Mouse (Mus musculus) hindbrain, embryonic 10.5 days (tissue): ENCODE data around the gene Pmepa1. TPM values are rescaled to one million over a fixed set of nuclear protein-coding genes. Genes with fewer than 3 reads are reported as not detected.

Source experiments
- DNase-seq: peaks from one replicate; pipeline ENCODE4 v3.0.0-alpha.2; 2017; ENCODE audit warnings: low spot score
- H3K27ac ChIP-seq: fragments of 300-500 bp; sonication (generic); 2 replicates; pipeline ENCODE4 v1.5.1; 2016; ENCODE audit warnings: mild to moderate bottlenecking, moderate library complexity
- H3K27me3 ChIP-seq: fragments of 300-500 bp; sonication (generic); 2 replicates; pipeline ENCODE4 v1.6.1; 2016; ENCODE audit warnings: mild to moderate bottlenecking; ENCODE audit not compliant: poor library complexity, insufficient read depth, severe bottlenecking
- H3K36me3 ChIP-seq: fragments of 300-500 bp; sonication (generic); 2 replicates; pipeline ENCODE4 v1.6.1; 2016; ENCODE audit warnings: mild to moderate bottlenecking, moderate library complexity
- H3K4me1 ChIP-seq: fragments of 300-500 bp; sonication (generic); replicated peaks from 2 replicates; pipeline ENCODE4 v1.6.1; 2016; ENCODE audit warnings: mild to moderate bottlenecking
- H3K4me3 ChIP-seq: fragments of 300-500 bp; sonication (generic); 2 replicates; pipeline ENCODE4 v1.5.1; 2016; ENCODE audit warnings: mild to moderate bottlenecking, moderate library complexity
- H3K9me3 ChIP-seq: fragments of 300-500 bp; sonication (generic); 2 replicates; pipeline ENCODE4 v1.6.1; 2016; ENCODE audit warnings: mild to moderate bottlenecking, moderate library complexity
- WGBS: fragments of 180-500 bp; shearing (Covaris S2); methylation state at CpG from one replicate; pipeline ENCODE4 v1.1.7; 2016; 5-methylcytosine and 5-hydroxymethylcytosine counted together
- polyA plus RNA-seq: library from polyadenylated mRNA; unstranded; fragments of >200 nt; fragmentation: Nextera tagmentation; extraction: Ambion mirVana; gene quantifications from 2 replicates; pipeline ENCODE4 v1.2.1, GENCODE M21; 2016

The Pmepa1 gene
- polyA plus RNA-seq, 1 experiment from 2014 or later: 2.9 TPM

- Histone ChIP-seq H3K36me3 (no peaks in the 10 kb centered on the region), H3K27me3 (peaks cover 5% of the 10 kb centered on the region; the same call in 1 of the 2 replicates), H3K4me1 (peaks cover 3% of the 10 kb centered on the region; the same call in 1 of the 2 replicates), H3K27ac (no peak overlapping the region), H3K9me3 (no peaks in the 10 kb centered on the region), H3K4me3 (no peak overlapping the region)
- WGBS: 72% methylated on average over 4 of the region's 4 CpGs
- DNase-seq: peak; percentile 1
These were observed 64.1 kb downstream of the Pmepa1 start for GRCm38 (mm10) chr2:173212227-173212626.

GRCm38 (mm10) chr2:173209091-173209815, 67.1 kb downstream of the Pmepa1 start:
- WGBS: 92% methylated on average over 7 of the region's 7 CpGs
- Histone ChIP-seq H3K36me3 (no peaks in the 10 kb centered on the region), H3K4me1 (peaks cover 3% of the 10 kb centered on the region; the same call in 1 of the 2 replicates), H3K4me3 (no peak overlapping the region), H3K27ac (no peak overlapping the region), H3K27me3 (no peaks in the 10 kb centered on the region), H3K9me3 (no peaks in the 10 kb centered on the region)
- peak; percentile 1 for DNase-seq

DNA sequence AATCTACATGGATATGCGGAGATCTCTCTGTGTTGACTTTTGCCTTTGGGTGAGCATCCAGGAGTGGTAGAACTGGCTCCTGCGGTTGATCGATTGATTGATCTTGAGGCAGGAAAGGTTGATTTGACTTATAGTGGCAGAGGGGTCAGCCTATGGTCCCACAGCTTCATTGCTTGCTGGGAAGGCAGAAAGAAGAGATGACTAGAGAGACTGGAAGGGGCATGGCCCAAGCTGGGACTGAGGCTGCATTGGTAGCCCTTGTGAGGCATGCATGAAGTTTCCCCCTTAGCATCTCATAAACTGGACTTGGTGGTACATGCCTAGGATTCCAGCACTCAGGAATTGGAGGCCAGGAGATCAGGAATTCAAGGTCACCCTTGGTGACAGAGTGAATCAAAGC, 69.3 kb downstream of the Pmepa1 start:
- no peaks in the 10 kb centered on the region for H3K9me3 ChIP-seq
- H3K4me1 ChIP-seq: peaks cover 3% of the 10 kb centered on the region; the same call in 1 of the 2 replicates
- no peaks in the 10 kb centered on the region for H3K27me3 ChIP-seq
- 99% methylated on average over 3 of the region's 3 CpGs for WGBS
- peak; percentile 0 for DNase-seq
- no peaks in the 10 kb centered on the region for H3K36me3 ChIP-seq
- no peak overlapping the region for H3K27ac ChIP-seq
- no peak overlapping the region for H3K4me3 ChIP-seq

DNA sequence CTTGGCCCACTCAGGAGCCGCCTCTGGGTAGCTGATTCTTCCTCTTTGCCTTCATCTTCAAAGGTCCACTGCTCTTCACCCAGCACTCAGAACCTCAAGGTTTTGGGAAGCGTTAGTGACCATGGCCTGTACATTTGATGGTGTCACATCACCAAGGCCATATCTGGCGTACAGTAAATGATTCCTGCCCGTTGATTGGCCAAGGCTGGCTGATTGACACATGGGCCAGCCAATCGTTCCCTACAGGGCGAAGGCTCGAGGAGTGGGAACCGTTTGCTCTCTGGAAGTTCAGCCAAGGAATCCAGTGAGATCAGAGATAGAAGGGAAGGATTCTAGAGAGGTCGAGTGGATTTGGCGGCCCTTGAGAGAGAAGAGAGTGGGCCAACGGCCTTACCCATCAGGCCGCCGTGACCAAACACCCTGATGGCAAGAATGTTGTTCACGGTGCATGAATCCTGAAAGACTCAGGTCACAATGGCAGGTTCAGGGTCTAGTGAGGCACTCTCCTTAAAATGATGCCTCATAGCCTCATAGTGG, 70.7 kb downstream of the Pmepa1 start:
- WGBS: 95% methylated on average over 14 of the region's 14 CpGs
- H3K27ac ChIP-seq: no peak overlapping the region
- H3K9me3 ChIP-seq: no peaks in the 10 kb centered on the region
- peaks cover 3% of the 10 kb centered on the region; the same call in 1 of the 2 replicates for H3K4me1 ChIP-seq
- peak; percentile 1 for DNase-seq
- no peaks in the 10 kb centered on the region for H3K27me3 ChIP-seq
- no peak overlapping the region for H3K4me3 ChIP-seq
- H3K36me3 ChIP-seq: no peaks in the 10 kb centered on the region

DNA sequence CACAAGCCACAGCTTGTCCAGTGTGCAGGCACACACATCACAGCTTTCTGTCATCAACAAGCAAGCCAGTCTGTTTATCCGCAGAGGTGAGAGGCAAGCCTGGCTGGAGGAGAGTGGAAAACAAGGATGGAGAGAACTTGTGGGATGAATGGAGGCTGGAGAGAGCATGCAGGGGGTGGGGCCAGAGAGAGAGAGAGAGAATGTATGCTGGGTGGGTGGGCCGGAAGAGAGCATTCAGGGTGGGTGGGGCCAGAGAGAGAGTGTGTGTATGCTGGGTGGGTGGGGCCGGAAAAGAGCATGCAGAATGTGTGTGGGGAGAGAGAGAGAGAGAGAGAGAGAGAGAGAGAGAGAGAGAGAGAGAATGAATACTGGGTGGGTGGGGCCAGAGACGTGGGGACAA, 71.7 kb downstream of the Pmepa1 start:
- H3K9me3 ChIP-seq: no peaks in the 10 kb centered on the region
- no peak overlapping the region for H3K27ac ChIP-seq
- peak; percentile 0 for DNase-seq
- 76% methylated on average over 4 of the region's 4 CpGs for WGBS
- H3K27me3 ChIP-seq: no peaks in the 10 kb centered on the region
- H3K36me3 ChIP-seq: no peaks in the 10 kb centered on the region
- H3K4me1 ChIP-seq: no peaks in the 10 kb centered on the region
- H3K4me3 ChIP-seq: no peak overlapping the region

- DNase-seq: no peak
- no peaks in the 10 kb centered on the region for H3K27me3 ChIP-seq
- WGBS: 84% methylated on average over 3 of the region's 3 CpGs
These were observed 72.6 kb downstream of the Pmepa1 start for GRCm38 (mm10) chr2:173203726-173204125.

DNA sequence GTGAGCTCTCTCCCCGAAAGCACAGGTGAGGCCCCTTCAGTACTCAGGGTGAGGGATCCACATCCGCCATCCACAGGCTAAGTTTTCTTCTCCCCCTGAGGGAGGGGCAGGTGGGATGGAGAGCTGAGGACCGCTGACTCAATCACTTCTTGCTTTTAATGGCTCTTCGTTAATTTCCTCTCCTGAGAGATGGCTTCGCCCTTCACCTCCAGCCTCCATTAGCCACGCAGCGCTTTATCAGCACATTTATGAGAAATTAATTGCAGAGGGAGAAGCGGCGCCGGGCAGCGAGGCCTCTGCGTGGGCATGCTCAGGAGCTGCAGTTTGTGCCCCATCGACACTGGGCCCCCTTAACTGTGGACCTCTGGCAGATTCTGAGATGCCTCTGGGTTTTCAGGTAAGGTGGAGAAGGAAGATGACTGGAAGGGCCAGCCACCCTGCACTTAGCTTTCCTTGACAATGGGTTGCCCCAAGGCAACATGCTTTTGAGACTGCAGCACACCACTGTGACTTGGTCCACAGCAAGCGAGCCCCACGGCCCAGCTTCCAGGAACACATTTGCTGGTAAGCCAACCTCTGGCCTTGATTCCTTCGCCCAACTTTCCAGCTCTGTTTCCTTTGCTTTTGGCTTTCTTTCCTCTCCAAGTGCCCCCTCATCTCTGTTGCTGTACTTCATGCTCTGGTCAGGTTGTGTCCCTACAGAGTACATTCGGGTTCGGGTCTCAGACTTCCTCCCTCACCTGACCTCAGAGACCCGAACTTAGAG, 73.2 kb downstream of the Pmepa1 start:
- H3K27me3 ChIP-seq: no peaks in the 10 kb centered on the region
- no peak overlapping the region for H3K27ac ChIP-seq
- no peaks in the 10 kb centered on the region for H3K4me1 ChIP-seq
- no peak overlapping the region for H3K4me3 ChIP-seq
- 88% methylated on average over 19 of the region's 19 CpGs for WGBS
- DNase-seq: peak; percentile 1
- H3K36me3 ChIP-seq: no peaks in the 10 kb centered on the region
- H3K9me3 ChIP-seq: no peaks in the 10 kb centered on the region

More at GRCm38 (mm10) chr2:173203726-173204125, 72.6 kb downstream of the Pmepa1 start:
- Histone ChIP-seq H3K9me3 (no peaks in the 10 kb centered on the region), H3K4me3 (no peak overlapping the region), H3K27ac (no peak overlapping the region), H3K4me1 (no peaks in the 10 kb centered on the region), H3K36me3 (no peaks in the 10 kb centered on the region)

DNA sequence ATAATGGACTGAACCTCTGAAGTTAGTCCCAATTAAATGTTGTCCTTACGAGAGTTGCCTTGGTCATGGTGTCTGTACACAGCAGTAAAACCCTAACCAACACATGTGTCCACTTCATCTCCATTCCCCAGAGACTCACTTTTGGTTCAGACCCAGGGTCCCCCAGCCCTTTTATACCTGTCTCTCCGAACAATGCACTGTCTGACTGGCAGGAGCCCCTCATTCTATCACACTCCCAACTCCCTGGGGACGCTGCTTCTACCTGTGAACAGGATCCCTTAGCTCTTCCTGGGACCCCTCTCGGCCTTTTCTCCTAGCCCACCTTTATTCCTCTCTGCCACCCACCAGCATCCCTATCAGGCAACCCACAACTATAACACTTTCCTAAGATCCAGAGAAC, 81.5 kb downstream of the Pmepa1 start:
- H3K27me3 ChIP-seq: no peaks in the 10 kb centered on the region
- WGBS: 88% methylated on average over 4 of the region's 4 CpGs
- no peaks in the 10 kb centered on the region for H3K36me3 ChIP-seq
- no peak overlapping the region for H3K4me3 ChIP-seq
- no peaks in the 10 kb centered on the region for H3K9me3 ChIP-seq
- H3K27ac ChIP-seq: no peak overlapping the region
- DNase-seq: peak; percentile 0
- no peaks in the 10 kb centered on the region for H3K4me1 ChIP-seq

DNA sequence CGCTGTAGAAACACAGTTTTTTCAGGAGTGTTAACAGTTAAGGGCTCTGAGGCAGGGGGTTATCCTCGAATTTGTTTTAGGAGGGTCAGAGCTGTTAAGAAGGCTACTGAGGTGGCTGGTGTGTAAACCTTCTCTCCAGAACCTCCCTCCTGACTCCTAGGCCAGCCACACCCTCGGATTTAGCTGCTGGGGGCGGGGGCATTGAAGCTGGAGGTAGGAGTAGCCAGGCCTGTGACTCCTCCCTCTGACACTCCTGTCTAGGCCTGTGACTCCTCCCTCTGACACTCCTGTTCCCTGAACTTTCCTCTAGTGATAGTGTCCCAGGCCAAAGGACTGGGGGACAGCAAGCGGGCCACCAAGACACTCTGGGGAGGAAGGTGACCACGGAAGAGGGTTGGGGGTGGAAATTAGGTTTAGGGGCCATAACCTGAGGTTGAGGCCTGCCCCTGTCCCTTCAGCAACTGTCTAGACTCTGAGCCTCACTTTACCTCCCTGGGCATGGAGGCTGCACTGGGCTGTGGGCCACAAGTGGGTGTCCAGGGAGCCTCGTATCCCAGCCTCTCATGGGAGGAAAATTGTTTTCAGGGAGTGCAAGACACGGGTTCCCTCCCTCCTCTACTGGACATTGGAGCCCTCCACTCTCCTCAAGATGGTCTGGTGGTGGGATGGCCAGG, 89.0 kb downstream of the Pmepa1 start:
- Histone ChIP-seq H3K27me3 (peaks cover 17% of the 10 kb centered on the region), H3K4me3 (no peak overlapping the region), H3K4me1 (peaks cover 12% of the 10 kb centered on the region), H3K9me3 (no peaks in the 10 kb centered on the region), H3K27ac (no peak overlapping the region), H3K36me3 (no peaks in the 10 kb centered on the region)
- DNase-seq: no peak
- 36% methylated on average over 8 of the region's 8 CpGs for WGBS

GRCm38 (mm10) chr2:173186047-173186943, 90.0 kb downstream of the Pmepa1 start:
- no peaks in the 10 kb centered on the region for H3K9me3 ChIP-seq
- H3K36me3 ChIP-seq: no peaks in the 10 kb centered on the region
- peaks cover 17% of the 10 kb centered on the region for H3K27me3 ChIP-seq
- peak; percentile 87 for DNase-seq
- H3K4me1 ChIP-seq: peaks cover 12% of the 10 kb centered on the region
- no peak overlapping the region for H3K4me3 ChIP-seq
- H3K27ac ChIP-seq: no peak overlapping the region
- 36% methylated on average over 26 of the region's 26 CpGs for WGBS

GRCm38 (mm10) chr2:173185282-173185681, 91.1 kb downstream of the Pmepa1 start:
- Histone ChIP-seq H3K4me1 (peaks cover 12% of the 10 kb centered on the region), H3K27me3 (peaks cover 17% of the 10 kb centered on the region), H3K27ac (no peak overlapping the region), H3K4me3 (no peak overlapping the region), H3K36me3 (no peaks in the 10 kb centered on the region), H3K9me3 (no peaks in the 10 kb centered on the region)
- WGBS: 75% methylated on average over 6 of the region's 6 CpGs
- DNase-seq: no peak
